Mouse (Mus musculus) large intestine, adult 2 months (tissue): ENCODE measurements around the gene Mrpl21. TPM values are rescaled to one million over a fixed set of nuclear protein-coding genes. Genes with fewer than 3 reads are reported as not detected.

ENCODE experiments used
- DNase-seq: peaks from one replicate; pipeline ENCODE4 v3.0.0-alpha.2; 2012; ENCODE audit warnings: low read depth, low spot score
- WGBS: fragments of 180-500 bp; shearing (Covaris S2); methylation state at CpG from one replicate; pipeline ENCODE4 v1.1.7; 2018; 5-methylcytosine and 5-hydroxymethylcytosine counted together
- polyA plus RNA-seq: library from polyadenylated mRNA; depleted of rRNA; stranded (reverse); fragments of >200 nt; gene quantifications from 2 replicates; pipeline ENCODE4 v1.2.3, GENCODE M21; 2012; rRNA removed

The Mrpl21 gene
- 63.9 and 68.0 TPM in 2 replicates for polyA plus RNA-seq

DNA sequence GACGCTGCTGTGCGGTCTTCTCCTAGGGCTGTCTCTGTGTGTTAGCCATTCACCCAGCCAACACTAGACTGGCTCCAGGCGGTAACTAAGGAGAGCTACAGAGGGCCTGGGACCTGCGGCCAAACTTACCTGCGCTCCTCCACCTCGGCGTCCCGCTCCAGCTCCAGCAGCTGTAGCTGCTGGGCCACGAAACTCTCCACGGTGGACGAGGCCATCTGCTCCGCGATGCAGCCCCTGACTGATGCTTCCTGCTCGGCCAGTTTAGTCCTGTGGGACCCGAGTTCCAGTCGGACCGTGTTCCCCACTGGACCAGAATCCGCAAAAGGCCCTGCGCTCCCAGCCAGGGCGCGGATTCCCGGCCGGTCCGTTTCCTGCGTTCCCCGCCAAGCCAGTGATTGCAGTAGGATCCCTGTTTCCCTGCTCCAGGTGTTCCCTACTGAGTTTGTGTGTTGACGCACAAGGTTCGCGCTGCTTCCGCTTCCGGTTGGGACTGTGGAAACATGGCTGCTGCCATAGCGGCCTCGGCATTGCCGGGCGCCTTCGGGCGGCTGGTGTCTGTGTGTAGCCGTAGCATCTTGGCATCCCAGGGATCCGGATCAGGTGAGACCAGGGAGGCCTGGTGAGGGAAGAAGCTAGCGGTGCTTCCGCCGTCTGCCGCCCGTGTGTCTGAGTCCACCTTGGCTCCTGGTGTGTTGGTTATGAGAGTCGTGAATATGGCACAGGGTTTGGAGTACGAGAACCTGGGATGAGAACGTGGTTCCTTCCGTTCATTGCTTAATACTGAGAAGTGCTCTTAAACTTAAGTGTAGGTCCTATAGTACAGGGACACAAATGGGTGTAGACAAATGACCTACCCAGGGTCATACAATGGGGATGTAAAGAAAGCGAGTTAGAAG, at the start of gene Mrpl21, which contains the start of gene Ighmbp2:
TSS of gene Mrpl21 (plus strand) at position 330 of the 896 bp plus-strand sequence.
TSS of gene Ighmbp2 (minus strand) at position 446 of the 896 bp plus-strand sequence.
- WGBS = under 1% methylated on average over 49 of the region's 49 CpGs
- peak; percentile 88 for DNase-seq

DNA sequence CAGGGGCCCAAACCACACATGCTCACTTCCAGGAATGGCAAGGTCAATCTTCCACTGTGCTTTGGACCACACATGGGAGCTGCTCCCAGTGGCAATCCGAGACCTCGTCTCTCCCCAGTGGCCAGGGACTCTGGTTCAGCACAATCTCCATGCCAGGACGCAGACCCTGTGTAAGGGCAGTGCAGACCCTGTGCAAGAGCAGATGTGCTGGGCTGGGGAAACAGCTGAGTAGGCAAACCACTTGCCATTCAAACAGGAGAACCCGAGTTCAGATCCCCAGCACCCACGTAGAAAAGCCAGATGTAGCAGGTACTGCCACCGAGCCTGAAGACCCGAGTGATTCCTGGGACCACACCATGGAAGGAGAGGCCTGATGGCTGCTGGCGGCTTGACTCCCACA, 22.7 kb upstream of the Mrpl21 start:
- 97% methylated on average over 8 of the region's 8 CpGs for WGBS

DNA sequence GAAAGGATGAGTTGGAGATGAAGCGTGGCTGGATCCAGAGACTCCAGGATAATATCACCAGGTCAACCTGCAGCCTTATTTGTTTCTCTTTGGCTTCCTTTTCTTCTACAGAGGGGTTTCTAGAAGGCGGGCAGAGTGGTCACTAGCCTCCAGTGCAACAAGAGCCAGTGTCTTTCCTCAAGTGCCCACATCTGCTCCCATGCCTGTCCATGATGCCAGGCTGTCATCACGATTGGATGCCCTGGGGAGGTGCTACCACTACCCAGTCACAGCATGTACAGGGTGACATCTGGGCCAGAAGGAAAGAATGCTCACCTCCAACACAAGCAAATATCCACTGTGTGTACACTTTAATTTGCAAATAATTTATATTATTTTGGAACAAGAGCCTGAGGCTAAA, 22.1 kb upstream of the Mrpl21 start:
- no peak for DNase-seq
- 88% methylated on average over 3 of the region's 3 CpGs for WGBS

More for the DNA sequence above, 22.7 kb upstream of the Mrpl21 start:
- no peak for DNase-seq

DNA sequence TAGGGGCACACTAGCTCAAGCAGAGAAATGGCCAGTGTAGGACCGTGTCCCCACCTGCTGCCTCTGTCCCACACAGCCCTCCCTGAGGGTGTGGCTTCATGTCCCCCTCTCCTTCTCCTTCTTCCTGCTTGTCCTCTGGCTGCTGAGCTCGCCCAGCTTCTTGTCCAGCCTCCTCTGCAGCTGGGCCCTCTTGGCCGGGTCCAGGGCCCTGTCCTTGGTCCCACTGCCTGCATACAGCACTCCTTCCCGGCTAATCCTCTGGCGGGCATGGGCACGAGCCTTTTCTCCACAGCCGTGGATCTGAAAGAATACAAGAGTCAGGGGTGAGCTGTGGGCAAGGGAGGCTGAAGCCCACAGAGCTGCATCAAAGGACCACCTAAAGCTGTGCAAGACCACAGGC, 21.4 kb upstream of the Mrpl21 start:
- DNase-seq = no peak
- 93% methylated on average over 7 of the region's 7 CpGs for WGBS

DNA sequence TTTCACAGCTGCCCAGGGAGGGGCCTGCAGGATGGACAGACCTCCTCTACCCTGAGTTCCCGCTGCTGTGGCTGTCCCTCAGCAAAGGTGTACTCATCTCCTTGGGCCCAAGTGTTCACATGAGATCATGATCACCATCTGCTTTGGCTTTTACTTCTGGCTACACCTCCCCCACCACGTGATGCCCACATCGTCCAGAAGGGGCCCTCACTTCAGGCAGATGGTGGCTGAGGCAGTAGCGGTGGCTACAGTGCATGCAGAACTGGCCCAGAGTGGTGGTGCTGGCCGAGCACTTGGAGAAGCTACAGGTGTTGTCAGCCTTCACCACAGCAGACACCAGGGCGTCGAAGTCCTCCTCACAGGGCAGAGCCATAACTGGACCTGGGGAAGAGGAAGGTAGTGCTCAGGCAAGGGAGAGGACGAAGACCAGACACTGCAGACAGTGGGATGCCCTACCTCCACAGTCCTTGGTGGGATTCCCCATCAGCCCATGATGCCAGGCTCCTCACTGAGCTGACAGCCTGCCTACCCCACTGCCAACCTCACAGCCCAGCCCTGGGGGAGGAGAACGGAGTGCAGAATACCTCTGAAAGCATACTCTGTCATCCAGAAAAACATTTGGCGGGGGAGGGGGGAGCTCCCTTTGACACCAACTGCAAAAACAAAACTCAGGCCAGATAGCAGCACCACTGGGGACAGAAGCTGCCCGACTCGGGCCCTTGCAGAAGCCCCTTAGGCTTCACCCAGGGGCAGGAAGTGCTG, 20.8 kb upstream of the Mrpl21 start:
- WGBS = 88% methylated on average over 12 of the region's 12 CpGs
- no peak for DNase-seq

DNA sequence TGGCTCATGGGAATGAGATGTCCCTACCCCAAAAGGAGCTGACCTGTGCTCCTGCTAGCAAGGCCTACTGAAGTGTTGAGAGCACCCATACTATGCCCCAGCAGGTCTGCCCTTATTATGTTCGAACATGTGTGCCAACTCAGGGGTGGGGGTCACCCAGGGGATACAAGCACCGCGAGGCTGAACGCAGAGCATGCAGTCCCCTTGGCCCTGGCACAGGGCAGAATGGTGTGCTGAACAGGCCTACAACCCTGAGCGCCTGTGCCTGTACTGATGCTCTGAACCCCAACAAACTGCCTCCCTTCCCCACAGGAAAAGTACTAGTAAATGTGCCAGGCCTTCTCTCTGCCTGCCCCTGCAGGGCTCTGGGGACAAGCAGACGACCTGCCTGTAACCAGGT, 18.4 kb upstream of the Mrpl21 start:
- DNase-seq = no peak
- WGBS = 98% methylated on average over 6 of the region's 6 CpGs

DNA sequence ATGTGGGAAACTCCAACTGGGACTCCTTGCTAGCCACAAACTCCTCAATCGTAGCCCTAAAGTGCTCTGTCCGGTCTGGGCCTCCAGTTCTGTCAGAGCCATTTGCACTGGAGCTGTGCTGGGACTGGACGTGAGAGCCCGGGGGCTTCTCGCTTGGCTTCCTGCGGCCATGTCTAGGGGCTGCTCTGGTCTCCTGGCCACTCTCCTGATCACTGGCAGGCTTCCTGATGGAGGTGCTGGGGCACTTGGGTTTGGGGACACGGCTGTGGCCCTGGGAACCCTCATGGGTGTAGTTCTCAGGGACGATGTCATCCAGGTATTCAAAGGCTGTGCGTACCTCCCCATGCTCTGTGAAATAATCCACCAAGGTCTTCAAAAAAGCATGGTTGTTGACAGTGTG, 17.5 kb upstream of the Mrpl21 start:
- DNase-seq = no peak
- 98% methylated on average over 9 of the region's 9 CpGs for WGBS

DNA sequence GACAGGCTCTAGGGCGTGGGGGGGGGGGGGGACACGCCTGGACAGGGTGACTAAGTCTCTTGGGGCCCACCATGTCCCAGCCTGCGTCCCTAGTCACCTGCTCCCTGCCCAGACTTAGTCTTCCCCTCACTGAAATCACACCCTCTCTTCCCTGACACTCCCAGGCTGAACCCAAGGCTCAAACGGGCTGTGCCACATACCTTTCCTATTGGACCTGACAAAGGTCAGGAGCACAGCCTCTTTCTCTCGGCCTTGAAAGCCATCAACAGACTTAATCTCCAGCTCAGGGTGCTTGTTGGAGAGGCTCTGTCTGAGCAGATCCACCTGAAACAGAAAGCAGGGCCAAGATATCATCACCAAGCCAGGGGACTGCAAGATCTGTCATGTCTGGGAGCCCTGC, 16.6 kb upstream of the Mrpl21 start:
- 77% methylated on average over 5 of the region's 5 CpGs for WGBS
- no peak for DNase-seq

DNA sequence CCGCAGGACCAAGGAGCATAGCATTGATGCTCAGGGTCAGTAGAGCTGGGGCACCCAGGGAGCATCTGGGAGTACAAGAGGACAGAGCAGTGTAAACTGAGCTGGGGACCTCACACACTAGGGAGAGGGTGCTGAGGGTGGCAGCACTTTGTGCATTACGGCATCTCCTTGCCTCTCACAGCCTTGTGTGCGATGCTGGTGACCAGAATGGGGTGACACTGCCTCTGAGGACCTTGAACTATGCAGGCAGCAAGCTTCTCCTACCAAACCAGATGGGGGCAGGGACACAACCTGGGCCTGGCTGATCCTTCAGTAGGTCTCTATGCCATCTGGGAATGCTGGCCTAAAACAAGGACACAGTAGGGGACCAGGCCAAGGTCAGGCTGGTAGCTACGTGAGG, 16.0 kb upstream of the Mrpl21 start:
- no peak for DNase-seq
- 96% methylated on average over 4 of the region's 4 CpGs for WGBS

DNA sequence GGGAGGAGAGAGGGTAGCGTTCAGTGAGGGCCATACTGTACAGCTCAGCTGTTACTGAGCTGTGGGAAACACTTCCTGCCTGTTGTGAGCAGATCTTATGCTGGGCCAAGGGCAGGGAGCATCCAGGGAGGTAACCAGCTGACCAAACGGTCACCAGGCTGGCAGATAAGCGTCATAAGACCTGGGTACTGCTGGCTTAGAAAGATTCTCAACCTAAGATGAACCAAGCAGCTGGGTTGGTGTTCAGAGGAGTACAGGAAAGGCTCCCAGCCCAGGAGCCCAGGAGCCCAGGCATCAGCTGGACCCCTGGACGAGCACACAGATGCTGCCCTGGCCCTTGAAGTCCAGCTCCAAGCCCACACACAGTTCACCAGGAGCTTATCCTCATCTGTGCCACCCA, 15.4 kb upstream of the Mrpl21 start:
- 93% methylated on average over 4 of the region's 4 CpGs for WGBS
- DNase-seq = no peak

DNA sequence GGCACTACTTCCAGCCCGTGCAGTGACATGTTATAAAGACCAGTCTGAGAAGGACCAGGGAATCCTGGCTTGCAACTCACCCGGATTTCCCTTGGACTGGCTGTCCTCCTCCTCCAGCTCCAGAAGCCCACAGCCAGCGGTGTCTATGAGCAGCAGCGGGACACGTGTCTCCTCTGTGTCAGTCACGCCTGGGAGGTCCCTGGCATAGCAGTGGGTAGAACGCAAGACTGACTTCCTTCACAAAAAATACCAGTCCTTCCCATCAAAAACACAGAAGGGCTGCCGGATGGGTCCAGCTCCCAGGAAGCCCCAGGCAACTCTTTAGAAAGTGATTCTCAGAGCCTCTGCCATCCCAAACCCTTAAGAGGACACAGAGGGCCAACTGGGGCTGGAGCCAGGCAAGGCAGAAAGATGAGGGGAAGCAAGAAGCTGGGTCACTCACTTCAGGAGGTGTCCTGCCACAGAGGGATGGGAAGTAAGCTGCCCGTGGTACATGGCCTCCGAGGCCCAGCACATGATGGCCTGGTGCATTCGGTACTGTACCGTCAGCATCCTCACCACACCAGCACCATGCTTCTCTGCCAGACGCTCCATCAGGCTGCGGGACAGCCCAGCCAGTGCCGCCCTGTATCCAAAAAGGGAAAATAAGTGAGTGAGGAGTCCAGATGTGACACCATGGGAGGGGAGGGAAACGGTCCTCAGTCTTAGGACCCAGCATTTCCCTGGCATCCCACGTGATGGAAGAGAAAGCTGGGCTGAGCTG, 14.3 kb upstream of the Mrpl21 start:
- 93% methylated on average over 17 of the region's 17 CpGs for whole genome bisulfite sequencing
- no peak for DNase-seq

DNA sequence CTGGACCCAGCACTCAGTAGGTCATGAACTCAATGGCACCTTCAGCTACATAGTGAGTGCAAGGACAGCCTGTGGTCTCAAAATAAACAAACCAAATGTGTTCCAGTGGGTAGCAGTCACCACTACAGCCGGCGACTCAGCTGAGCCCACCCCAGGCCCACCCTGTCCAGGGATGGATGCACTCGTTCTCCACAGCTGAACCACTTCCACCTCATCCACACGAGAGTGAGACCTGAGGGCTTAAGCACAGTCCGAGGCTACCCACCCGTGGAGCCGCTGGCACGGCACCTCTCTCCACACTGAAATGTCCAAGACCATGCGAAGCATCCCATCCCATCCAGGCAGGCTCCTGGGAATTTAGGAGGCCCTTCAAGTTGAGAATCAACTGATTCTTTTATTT, 13.4 kb upstream of the Mrpl21 start:
- DNase-seq = no peak
- 90% methylated on average over 9 of the region's 9 CpGs for WGBS

DNA sequence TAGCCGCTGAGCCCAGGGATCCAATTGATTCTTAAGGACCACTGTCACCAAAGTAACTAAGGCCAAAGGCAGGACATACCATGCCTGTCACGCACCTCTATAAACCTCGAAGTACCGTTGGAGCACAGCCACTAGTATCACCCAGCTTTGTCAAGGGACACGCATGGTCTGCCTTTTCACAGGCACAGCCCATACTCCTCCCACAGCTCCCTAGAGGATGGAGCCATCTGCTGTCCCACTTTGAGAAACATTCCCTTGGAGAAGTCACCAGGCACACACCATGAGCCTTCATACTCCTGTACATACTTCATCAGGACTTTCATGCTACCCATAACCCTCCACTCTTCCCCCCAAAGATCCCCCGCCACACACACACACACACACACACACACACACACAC, 12.9 kb upstream of the Mrpl21 start:
- WGBS = 92% methylated on average over 6 of the region's 6 CpGs
- no peak for DNase-seq

DNA sequence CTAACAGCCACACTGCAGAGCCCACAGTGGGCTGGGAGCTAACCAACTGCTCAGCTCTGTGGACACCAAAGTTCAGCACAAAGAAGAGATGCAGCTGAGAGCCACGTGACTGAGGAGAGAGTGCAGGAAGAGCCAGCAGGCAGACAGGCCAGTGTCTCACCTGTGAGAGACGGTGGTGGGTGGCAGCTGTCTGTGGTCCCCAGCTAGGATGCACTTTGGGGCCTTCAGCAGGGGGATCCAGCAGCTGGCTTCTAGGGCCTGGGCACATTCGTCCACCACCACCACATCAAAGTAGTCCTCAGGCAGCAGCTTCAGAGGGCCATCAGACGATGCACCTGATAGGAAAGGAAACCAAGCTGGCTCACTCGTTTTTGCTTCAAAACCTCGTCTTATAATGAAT, 11.3 kb upstream of the Mrpl21 start:
- 89% methylated on average over 6 of the region's 6 CpGs for WGBS
- no peak for DNase-seq

DNA sequence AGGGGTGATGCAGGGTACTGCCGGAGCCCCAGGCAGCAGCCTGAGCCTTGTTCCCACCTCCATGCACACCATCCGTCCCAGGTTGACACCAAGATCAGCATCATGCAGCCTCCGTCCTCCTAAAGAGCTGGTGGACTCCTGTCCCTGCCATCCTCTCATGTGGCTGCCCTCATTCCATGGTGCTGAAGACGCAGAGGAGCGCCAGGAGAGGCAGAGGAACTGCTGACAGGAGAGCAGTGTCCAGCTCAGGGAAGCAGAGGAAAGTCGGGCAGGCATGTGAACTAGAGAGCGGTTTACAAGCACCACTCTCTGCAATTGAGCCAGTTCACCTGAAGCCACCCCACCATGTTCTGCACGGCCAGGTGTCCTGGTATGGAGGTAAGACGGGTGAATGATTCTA, 9.4 kb upstream of the Mrpl21 start:
- 92% methylated on average over 9 of the region's 9 CpGs for WGBS
- DNase-seq = no peak

DNA sequence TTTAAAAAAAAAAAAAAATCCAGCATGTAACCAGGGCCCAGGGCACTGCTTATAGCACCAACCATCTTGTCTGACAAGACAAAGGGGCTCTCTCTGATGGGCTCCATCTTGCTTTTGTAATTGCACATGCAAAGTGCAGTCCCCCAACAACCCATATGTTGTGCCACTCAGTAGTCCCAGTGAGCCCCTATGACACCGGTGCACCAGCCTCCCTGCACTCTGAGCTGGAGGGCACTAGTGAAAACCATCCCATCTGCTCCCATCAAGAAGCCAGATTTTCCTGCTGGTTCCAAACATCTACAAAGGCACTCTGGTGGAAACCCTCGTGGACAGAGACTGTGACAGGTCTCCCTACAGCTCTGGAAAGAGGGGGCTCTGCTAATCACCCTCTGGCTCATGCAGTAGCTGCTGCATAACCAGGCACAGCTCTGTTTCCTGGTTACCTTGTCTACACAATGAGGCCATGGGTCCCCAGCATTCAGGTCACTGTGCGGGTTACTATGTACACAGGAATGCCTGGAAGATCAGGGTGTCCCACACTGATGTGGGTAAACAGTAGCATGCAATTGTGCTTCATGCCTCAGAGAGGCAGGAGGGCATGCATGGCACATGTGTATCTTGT, 6.8 kb upstream of the Mrpl21 start:
- no peak for DNase-seq
- 90% methylated on average over 3 of the region's 3 CpGs for WGBS

DNA sequence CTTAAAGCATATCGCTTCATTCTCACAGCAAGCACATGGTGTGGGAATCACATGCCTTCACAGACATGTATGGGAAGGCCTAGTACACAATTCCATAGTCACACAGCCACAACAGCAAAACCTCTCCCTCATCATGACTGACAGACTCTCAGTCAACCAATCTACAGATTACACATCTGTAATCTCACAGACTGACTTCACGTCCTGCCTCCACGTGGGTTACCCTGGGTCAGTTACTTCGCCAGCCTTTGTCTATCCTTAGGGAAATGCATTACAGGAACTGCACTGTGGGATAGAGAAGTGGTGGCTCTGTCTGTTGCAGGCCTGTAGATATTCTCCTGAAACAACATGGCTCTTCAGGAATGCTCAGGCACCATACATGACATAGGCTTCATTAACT, 815 bp upstream of the Mrpl21 start:
- no peak for DNase-seq
- 45% methylated on average over 4 of the region's 4 CpGs for WGBS

DNA sequence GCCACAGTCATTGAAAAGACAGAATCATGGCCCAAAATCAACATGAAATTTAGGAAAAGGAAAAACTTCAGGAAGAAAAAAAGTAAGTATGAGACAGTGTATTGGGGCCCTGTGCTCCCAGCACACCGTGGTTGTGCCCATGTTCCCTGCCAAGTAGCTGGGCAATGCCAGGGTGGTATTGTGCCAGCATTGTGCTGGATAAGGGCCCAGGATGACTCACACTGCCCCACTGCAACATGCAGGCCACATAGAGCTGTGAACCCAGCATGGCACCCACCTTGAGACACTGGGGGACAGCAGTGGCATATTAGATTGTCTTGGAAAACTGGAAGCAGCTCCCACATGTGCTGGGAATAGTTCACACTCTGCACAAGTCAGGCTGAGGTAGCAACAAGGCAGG, 6.3 kb downstream of the Mrpl21 start:
- 72% methylated on average over 1 of the region's 1 CpGs for WGBS
- DNase-seq = no peak

DNA sequence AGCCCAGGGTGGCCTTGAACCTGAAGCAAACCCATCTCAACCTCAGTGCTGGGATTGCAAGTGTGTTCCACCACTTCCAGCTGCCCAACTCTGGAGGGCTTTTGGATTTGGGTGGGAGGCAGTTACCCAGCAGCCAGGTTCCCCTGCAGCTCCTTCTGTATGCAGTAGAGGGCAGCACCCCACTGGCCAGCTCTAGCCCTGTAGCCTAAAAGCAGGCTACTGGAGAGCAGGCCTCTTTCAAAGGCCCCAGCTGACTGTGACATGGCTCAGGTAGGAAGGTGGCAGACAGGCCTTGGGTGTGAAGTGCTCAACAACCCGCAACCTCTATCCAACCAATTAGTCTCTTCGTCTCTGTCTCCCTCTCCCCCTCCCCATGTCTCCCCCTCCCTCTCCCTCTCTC, 9.3 kb downstream of the Mrpl21 start:
- WGBS = 79% methylated on average over 2 of the region's 2 CpGs
- DNase-seq = no peak

DNA sequence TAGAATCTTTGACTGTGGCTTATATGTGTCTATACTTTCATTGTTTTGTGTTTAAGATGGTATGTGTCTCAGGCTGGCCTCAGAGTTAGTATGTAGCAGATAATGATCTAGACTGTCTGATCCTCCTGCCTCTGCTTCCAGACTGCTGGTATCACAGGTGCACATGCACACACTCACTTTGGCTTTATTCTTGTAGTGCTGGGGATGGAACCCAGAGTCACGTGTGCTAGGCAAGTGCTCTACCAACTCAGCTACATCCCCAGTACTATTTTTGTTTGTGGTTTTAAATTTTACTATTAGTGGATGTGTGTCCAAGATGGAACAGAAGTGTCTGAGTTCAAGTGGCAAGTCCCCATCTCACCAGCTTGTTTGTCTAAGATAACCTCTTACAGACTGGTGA, 10.3 kb downstream of the Mrpl21 start:
- 62% methylated on average over 1 of the region's 1 CpGs for WGBS
- DNase-seq = no peak
